Mouse (Mus musculus) retina, postnatal 7 days (tissue): Measurements from ENCODE around the gene Rplp2.

Source experiments
- DNase-seq: peaks from one replicate; pipeline ENCODE4 v3.0.0-alpha.2; 2012; ENCODE audit warnings: low read depth, low spot score

The Rplp2 gene

GRCm38 (mm10) chr7:141430585-141431240 lies 16.5 kb upstream of the Rplp2 start:
- no peak for DNase-seq

GRCm38 (mm10) chr7:141431434-141432185 lies 15.6 kb upstream of the Rplp2 start:
- DNase-seq = no peak

GRCm38 (mm10) chr7:141432186-141432611 lies 15.0 kb upstream of the Rplp2 start:
- DNase-seq = no peak

GRCm38 (mm10) chr7:141432741-141433516 lies 14.2 kb upstream of the Rplp2 start:
- no peak for DNase-seq

- no peak for DNase-seq
Measured at GRCm38 (mm10) chr7:141433517-141434400, 13.4 kb upstream of the Rplp2 start.

GRCm38 (mm10) chr7:141434464-141434863 lies 12.7 kb upstream of the Rplp2 start:
- DNase-seq = no peak

- no peak for DNase-seq
Measured at GRCm38 (mm10) chr7:141435129-141435855, 11.9 kb upstream of the Rplp2 start.

- DNase-seq = no peak
Measured at GRCm38 (mm10) chr7:141435856-141436522, 11.2 kb upstream of the Rplp2 start.

- DNase-seq = no peak
Measured at GRCm38 (mm10) chr7:141436523-141436892, 10.7 kb upstream of the Rplp2 start.

- no peak for DNase-seq
Measured at GRCm38 (mm10) chr7:141437178-141438120, 9.7 kb upstream of the Rplp2 start, which contains the start of gene Slc25a22. TSS of gene Slc25a22 (minus strand) at chr7:141437892.

- DNase-seq = no peak
Measured at GRCm38 (mm10) chr7:141438201-141438968, 8.8 kb upstream of the Rplp2 start.

GRCm38 (mm10) chr7:141439140-141439679 lies 8.0 kb upstream of the Rplp2 start:
- no peak for DNase-seq

GRCm38 (mm10) chr7:141439811-141440210 lies 7.4 kb upstream of the Rplp2 start:
- no peak for DNase-seq

- DNase-seq = peak; percentile 77
Measured at GRCm38 (mm10) chr7:141440613-141441012, 6.6 kb upstream of the Rplp2 start.

GRCm38 (mm10) chr7:141441460-141441859 lies 5.7 kb upstream of the Rplp2 start:
- no peak for DNase-seq

- no peak for DNase-seq
Measured at GRCm38 (mm10) chr7:141442199-141442598, 5.0 kb upstream of the Rplp2 start.

- no peak for DNase-seq
Measured at GRCm38 (mm10) chr7:141443081-141443821, 3.9 kb upstream of the Rplp2 start.
